Mouse (Mus musculus): Measurements from ENCODE around the gene Hacd3. TPM values are rescaled to one million over a fixed set of nuclear protein-coding genes. Genes with fewer than 3 reads are reported as not detected.
A peak's percentile ranks its signal among the peaks of the same experiment; 100 is the strongest.

Hacd3 gene
- polyA plus RNA-seq, 2 experiments = 41.8 to 53.4 TPM

DNA sequence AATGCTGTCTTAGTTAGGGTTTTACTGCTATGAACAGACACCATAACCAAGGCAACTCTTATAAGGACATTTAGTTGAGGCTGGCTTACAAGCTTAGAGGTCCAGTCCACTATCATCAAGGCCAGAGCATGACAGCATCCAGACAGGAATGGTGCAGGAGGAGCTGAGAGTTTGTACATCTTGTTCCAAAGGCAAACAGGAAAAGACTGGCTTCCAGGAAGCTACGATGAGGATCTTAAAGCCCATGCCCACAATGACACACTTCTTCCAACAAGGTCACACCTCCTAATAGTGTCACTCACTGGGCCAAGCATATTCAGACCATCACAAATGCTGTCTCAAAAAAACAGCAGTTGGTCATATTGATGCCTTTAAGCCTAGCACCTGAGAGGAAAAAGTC is 25.5 kb upstream of the Hacd3 start:
- Histone ChIP-seq H3K4me2 (replicated peaks; ENCODE audit: low read depth, low read length, severe bottlenecking) (no peak overlapping the region), H3K9me3 (ENCODE audit: control insufficient read depth, low read length) (no peaks in the 10 kb centered on the region), H3K9ac (ENCODE audit: low read depth, low read length, severe bottlenecking) (no peak overlapping the region), H3K27me3 (ENCODE audit: control insufficient read depth, insufficient read depth, low read length) (no peaks in the 10 kb centered on the region), H3K27ac (replicated peaks; ENCODE audit: low read depth, low read length) (no peak overlapping the region), H3K4me3 (replicated peaks; ENCODE audit: low read length) (no peak overlapping the region), H3K36me3 (ENCODE audit: control insufficient read depth, insufficient read depth, low read length) (peaks cover 86% of the 10 kb centered on the region), H3K4me1 (ENCODE audit: control insufficient read depth, insufficient read depth, low read length) (no peaks in the 10 kb centered on the region)
- no peak for ATAC-seq (ENCODE audit: low FRiP score, low read depth)
- TF ChIP-seq POLR2A (IDR thresholded peaks at IDR 0.05; ENCODE audit: borderline replicate concordance, extremely low read depth, insufficient read depth, insufficient read length) = no peak
- 88% methylated on average over 1 of the region's 1 CpGs for WGBS
- DNase-seq (ENCODE audit: low spot score) = no peak

DNA sequence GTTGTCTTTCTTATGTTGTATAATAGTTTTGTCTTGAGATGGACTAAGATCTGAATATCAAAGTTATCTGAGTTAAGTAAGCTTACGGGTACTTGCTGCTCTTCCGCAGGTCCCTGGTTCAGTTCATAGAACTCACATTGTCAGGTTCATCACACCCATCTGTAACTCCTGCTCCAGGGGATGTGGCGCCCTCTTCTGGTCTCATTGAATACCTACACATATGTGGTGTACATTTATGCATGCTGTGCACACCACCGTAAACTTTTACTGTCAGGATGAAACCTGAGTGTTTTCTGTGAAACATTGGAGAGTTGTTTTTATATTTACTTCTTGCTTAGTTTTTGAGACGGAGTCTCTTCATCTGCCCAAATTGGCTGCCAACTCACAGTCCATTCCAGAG is 19.9 kb upstream of the Hacd3 start:
- H3K27me3 ChIP-seq (ENCODE audit: control insufficient read depth, insufficient read depth, low read length) = no peaks in the 10 kb centered on the region
- no peak for DNase-seq (ENCODE audit: low spot score)
- no peak overlapping the region for H3K4me2 ChIP-seq (replicated peaks; ENCODE audit: low read depth, low read length, severe bottlenecking)
- no peak overlapping the region for H3K27ac ChIP-seq (replicated peaks; ENCODE audit: low read depth, low read length)
- no peak for TF ChIP-seq POLR2A (IDR thresholded peaks at IDR 0.05; ENCODE audit: borderline replicate concordance, extremely low read depth, insufficient read depth, insufficient read length)
- H3K36me3 ChIP-seq (ENCODE audit: control insufficient read depth, insufficient read depth, low read length) = peaks cover 90% of the 10 kb centered on the region
- no peaks in the 10 kb centered on the region for H3K9me3 ChIP-seq (ENCODE audit: control insufficient read depth, low read length)
- ATAC-seq (ENCODE audit: low FRiP score, low read depth) = no peak
- H3K4me1 ChIP-seq (ENCODE audit: control insufficient read depth, insufficient read depth, low read length) = no peaks in the 10 kb centered on the region
- H3K9ac ChIP-seq (ENCODE audit: low read depth, low read length, severe bottlenecking) = no peak overlapping the region
- WGBS = 94% methylated on average over 5 of the region's 5 CpGs
- no peak overlapping the region for H3K4me3 ChIP-seq (replicated peaks; ENCODE audit: low read length)

DNA sequence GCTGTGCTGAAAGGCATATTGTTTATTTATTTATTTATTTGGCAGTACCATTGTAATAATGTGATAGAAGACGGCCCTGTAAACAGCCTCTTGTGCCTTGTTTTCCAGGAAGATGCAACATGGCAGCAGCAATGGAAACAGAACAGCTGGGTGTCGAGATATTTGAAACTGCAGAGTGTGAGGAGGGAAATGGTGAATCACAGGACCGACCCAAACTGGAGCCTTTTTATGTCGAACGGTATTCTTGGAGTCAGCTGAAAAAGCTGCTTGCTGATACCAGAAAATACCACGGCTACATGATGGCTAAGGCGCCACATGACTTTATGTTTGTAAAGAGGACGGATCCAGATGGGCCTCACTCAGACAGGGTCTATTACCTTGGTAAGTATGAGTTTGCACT is 15.4 kb upstream of the Hacd3 start:
- H3K27me3 ChIP-seq (ENCODE audit: control insufficient read depth, insufficient read depth, low read length) = no peaks in the 10 kb centered on the region
- DNase-seq (ENCODE audit: low spot score) = no peak
- no peak overlapping the region for H3K4me3 ChIP-seq (replicated peaks; ENCODE audit: low read length)
- peaks cover 5% of the 10 kb centered on the region; the same call in 1 of the 2 replicates for H3K4me1 ChIP-seq (ENCODE audit: control insufficient read depth, insufficient read depth, low read length)
- H3K9me3 ChIP-seq (ENCODE audit: control insufficient read depth, low read length) = no peaks in the 10 kb centered on the region
- no peak overlapping the region for H3K4me2 ChIP-seq (replicated peaks; ENCODE audit: low read depth, low read length, severe bottlenecking)
- H3K9ac ChIP-seq (ENCODE audit: low read depth, low read length, severe bottlenecking) = no peak overlapping the region
- ATAC-seq (ENCODE audit: low FRiP score, low read depth) = no peak
- TF ChIP-seq POLR2A (IDR thresholded peaks at IDR 0.05; ENCODE audit: borderline replicate concordance, extremely low read depth, insufficient read depth, insufficient read length) = no peak
- H3K27ac ChIP-seq (replicated peaks; ENCODE audit: low read depth, low read length) = no peak overlapping the region
- WGBS = 85% methylated on average over 8 of the region's 8 CpGs
- H3K36me3 ChIP-seq (ENCODE audit: control insufficient read depth, insufficient read depth, low read length) = peaks cover 67% of the 10 kb centered on the region

DNA sequence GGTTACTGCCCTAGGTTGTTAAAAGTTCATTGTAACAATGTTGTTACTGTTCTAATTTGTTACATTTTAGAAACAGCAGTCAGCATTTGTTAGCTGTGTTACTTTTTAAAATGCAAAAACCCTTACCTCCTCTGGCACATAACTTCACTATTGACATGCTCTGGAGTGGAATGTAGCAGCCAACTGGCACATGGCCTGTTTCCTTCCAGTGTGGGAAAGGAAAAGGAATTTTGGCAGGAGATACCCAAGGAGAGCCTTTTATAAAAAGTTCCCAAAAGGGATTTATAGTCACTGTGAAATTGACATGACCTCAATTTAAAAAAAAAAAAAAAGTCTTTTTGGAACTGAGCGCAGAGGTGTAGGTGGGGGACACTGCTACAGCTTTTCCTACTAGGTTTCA is 15.0 kb upstream of the Hacd3 start:
- DNase-seq (ENCODE audit: low spot score) (peak; percentile 61), ATAC-seq (ENCODE audit: low FRiP score, low read depth) (no peak)
- no peaks in the 10 kb centered on the region for H3K9me3 ChIP-seq (ENCODE audit: control insufficient read depth, low read length)
- no peak overlapping the region for H3K27ac ChIP-seq (replicated peaks; ENCODE audit: low read depth, low read length)
- H3K4me1 ChIP-seq (ENCODE audit: control insufficient read depth, insufficient read depth, low read length) = peaks cover 5% of the 10 kb centered on the region; the same call in 1 of the 2 replicates
- H3K4me3 ChIP-seq (replicated peaks; ENCODE audit: low read length) = no peak overlapping the region
- TF ChIP-seq POLR2A (IDR thresholded peaks at IDR 0.05; ENCODE audit: borderline replicate concordance, extremely low read depth, insufficient read depth, insufficient read length) = no peak
- peaks cover 63% of the 10 kb centered on the region for H3K36me3 ChIP-seq (ENCODE audit: control insufficient read depth, insufficient read depth, low read length)
- H3K9ac ChIP-seq (ENCODE audit: low read depth, low read length, severe bottlenecking) = no peak overlapping the region
- H3K27me3 ChIP-seq (ENCODE audit: control insufficient read depth, insufficient read depth, low read length) = no peaks in the 10 kb centered on the region
- H3K4me2 ChIP-seq (replicated peaks; ENCODE audit: low read depth, low read length, severe bottlenecking) = no peak overlapping the region
- WGBS = 83% methylated on average over 1 of the region's 1 CpGs

DNA sequence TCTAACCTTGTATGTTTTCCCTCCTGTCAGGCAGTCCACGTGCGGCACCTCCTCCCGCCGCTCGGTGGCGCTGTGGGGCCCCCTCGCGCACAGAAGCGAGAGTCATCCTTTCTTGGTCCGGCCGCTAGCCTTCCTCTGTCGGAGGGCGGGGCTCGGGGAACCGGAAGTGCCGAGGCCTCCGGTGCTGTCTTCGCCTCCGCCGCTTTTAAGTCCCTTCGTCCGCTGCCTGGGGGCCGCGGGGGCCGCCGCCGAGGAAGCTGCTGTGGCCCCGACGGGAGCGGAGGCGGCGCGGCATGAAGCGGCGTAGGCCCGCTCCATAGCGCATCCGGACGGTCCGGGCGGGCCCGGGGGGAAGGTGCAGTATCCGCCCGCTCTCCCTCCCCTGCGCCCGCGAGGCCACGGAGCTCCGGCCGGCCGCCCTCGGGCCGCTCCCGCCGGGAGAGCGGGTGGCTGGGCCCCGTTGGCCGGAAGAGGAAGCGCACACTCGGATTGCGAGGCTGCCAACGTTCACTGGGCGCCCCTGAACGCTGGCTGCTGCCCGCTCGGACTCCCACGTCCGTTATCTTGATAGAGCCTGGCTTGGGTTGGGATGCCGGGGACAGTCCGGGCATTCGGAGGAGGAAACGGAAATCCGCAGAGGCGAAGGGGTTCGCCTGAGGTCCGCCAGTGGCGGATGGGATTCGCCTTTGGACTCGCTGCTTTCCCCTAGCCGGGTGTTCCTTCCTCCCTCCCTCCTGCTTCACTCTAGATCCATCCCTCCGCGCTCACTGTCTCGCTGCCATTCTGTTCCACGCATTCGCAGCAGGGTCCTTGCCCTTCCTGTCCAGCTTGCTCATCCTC is 11.0 kb upstream of the Hacd3 start, which contains the start of gene Dpp8:
Gene Dpp8 (plus strand): TSS at position 146 of the 840 bp plus-strand sequence.
- ATAC-seq (ENCODE audit: low FRiP score, low read depth) (peak; percentile 93), DNase-seq (ENCODE audit: low spot score) (peak; percentile 90)
- peaks cover 26% of the 10 kb centered on the region for H3K36me3 ChIP-seq (ENCODE audit: control insufficient read depth, insufficient read depth, low read length)
- H3K4me1 ChIP-seq (ENCODE audit: control insufficient read depth, insufficient read depth, low read length) = peaks cover 5% of the 10 kb centered on the region; the same call in 1 of the 2 replicates
- WGBS = under 1% methylated on average over 66 of the region's 85 CpGs
- H3K9me3 ChIP-seq (ENCODE audit: control insufficient read depth, low read length) = no peaks in the 10 kb centered on the region
- H3K9ac ChIP-seq (ENCODE audit: low read depth, low read length, severe bottlenecking) = peak within 1 kb of the TSS; percentile 93
- 0 out of 2 replicates have a peak, but pooled peaks have one; percentile 41 for TF ChIP-seq POLR2A (IDR thresholded peaks at IDR 0.05; ENCODE audit: borderline replicate concordance, extremely low read depth, insufficient read depth, insufficient read length)
- no peaks in the 10 kb centered on the region for H3K27me3 ChIP-seq (ENCODE audit: control insufficient read depth, insufficient read depth, low read length)
- peak within 1 kb of the TSS; percentile 50 for H3K4me2 ChIP-seq (replicated peaks; ENCODE audit: low read depth, low read length, severe bottlenecking)
- peak within 1 kb of the TSS; percentile 86 for H3K27ac ChIP-seq (replicated peaks; ENCODE audit: low read depth, low read length)
- H3K4me3 ChIP-seq (replicated peaks; ENCODE audit: low read length) = peak within 1 kb of the TSS; percentile 91

Data from limb, embryonic 14.5 days (tissue).